Mouse (Mus musculus) stomach, postnatal 0 days (tissue): ENCODE data around the gene Iqcj. TPM values are rescaled to one million over a fixed set of nuclear protein-coding genes. Genes with fewer than 3 reads are reported as not detected.

Experiments used
- ATAC-seq: fragments of 200-750 bp; cut with Nextera tagmentation; 2 replicates; pipeline ENCODE4 v1.8.0; 2017; ENCODE audit not compliant: low FRiP score, low TSS enrichment
- DNase-seq: peaks from one replicate; pipeline ENCODE4 v3.0.0-alpha.2; 2016; ENCODE audit warnings: low spot score
- H3K27ac ChIP-seq: fragments of 300-500 bp; sonication (generic); replicated peaks from 2 replicates; pipeline ENCODE4 v1.5.1; 2014; ENCODE audit warnings: mild to moderate bottlenecking, control low read depth
- H3K27me3 ChIP-seq: fragments of 300-500 bp; sonication (generic); 2 replicates; pipeline ENCODE4 v1.6.1; 2014; ENCODE audit warnings: low read length; ENCODE audit not compliant: control insufficient read depth, insufficient read depth
- H3K36me3 ChIP-seq: fragments of 300-500 bp; sonication (generic); 2 replicates; pipeline ENCODE4 v1.6.1; 2014; ENCODE audit warnings: low read length, mixed read lengths; ENCODE audit not compliant: control insufficient read depth, insufficient read depth
- H3K4me1 ChIP-seq: fragments of 300-500 bp; sonication (generic); replicated peaks from 2 replicates; pipeline ENCODE4 v1.6.1; 2014; ENCODE audit warnings: antibody characterized with exemption; ENCODE audit not compliant: control insufficient read depth, insufficient read depth
- H3K4me2 ChIP-seq: fragments of 300-500 bp; sonication (generic); replicated peaks from 2 replicates; pipeline ENCODE4 v1.6.1; 2014; ENCODE audit warnings: low read depth, mild to moderate bottlenecking, control low read depth, moderate library complexity
- H3K4me3 ChIP-seq: fragments of 300-500 bp; sonication (generic); 2 replicates; pipeline ENCODE4 v1.5.1; 2014; ENCODE audit warnings: low read depth, low read length, control low read depth
- H3K9ac ChIP-seq: fragments of 300-500 bp; sonication (generic); 2 replicates; pipeline ENCODE4 v1.6.1; 2014; ENCODE audit warnings: mild to moderate bottlenecking, low read length, control low read depth, mixed read lengths
- H3K9me3 ChIP-seq: fragments of 300-500 bp; sonication (generic); 2 replicates; pipeline ENCODE4 v1.6.1; 2016; ENCODE audit warnings: low read length; ENCODE audit not compliant: control insufficient read depth
- CTCF ChIP-seq: IDR thresholded peaks from 2 replicates; pipeline ENCODE4 v1.5.1; 2016; ENCODE audit warnings: antibody characterized with exemption, low read depth, mild to moderate bottlenecking, moderate library complexity
- EP300 ChIP-seq: optimal IDR thresholded peaks from 2 replicates; pipeline ENCODE3; 2016; ENCODE audit warnings: antibody characterized with exemption
- WGBS: fragments of 180-500 bp; shearing (Covaris S2); extraction: QIAGEN DNeasy Blood & Tissue Kit; methylation state at CpG from one replicate; pipeline ENCODE4 v1.1.7; 2014; 5-methylcytosine and 5-hydroxymethylcytosine counted together
- polyA plus RNA-seq: library from polyadenylated mRNA; unstranded; fragments of >200 nt; fragmentation: Nextera tagmentation; extraction: Ambion mirVana; gene quantifications from 2 replicates; pipeline ENCODE4 v1.2.1, GENCODE M21; 2015

Gene Iqcj
- polyA plus RNA-seq, 1 experiment from 2014 or later, result not detected

GRCm38 (mm10) chr3:67935829-67936228, 43.8 kb downstream of the Iqcj start:
- TF ChIP-seq CTCF (no peak), EP300 (no peak)
- H3K27me3 ChIP-seq, result no peaks in the 10 kb centered on the region
- ATAC-seq (no peak), DNase-seq (no peak)
- H3K4me1 ChIP-seq, result no peaks in the 10 kb centered on the region
- H3K36me3 ChIP-seq, result no peaks in the 10 kb centered on the region
- no peak overlapping the region for H3K27ac ChIP-seq
- H3K9me3 ChIP-seq, result no peaks in the 10 kb centered on the region
- no peak overlapping the region for H3K9ac ChIP-seq
- H3K4me2 ChIP-seq, result no peak overlapping the region
- no peak overlapping the region for H3K4me3 ChIP-seq
- WGBS, result 60% methylated on average over 3 of the region's 3 CpGs

- Histone ChIP-seq H3K36me3 (no peaks in the 10 kb centered on the region), H3K9ac (no peak overlapping the region), H3K9me3 (no peaks in the 10 kb centered on the region), H3K27me3 (no peaks in the 10 kb centered on the region), H3K4me1 (no peaks in the 10 kb centered on the region), H3K27ac (no peak overlapping the region), H3K4me2 (no peak overlapping the region), H3K4me3 (no peak overlapping the region)
- ATAC-seq (no peak), DNase-seq (no peak)
- WGBS, result 66% methylated on average over 2 of the region's 2 CpGs
- TF ChIP-seq CTCF (no peak), EP300 (no peak)
These were observed 55.0 kb downstream of the Iqcj start for GRCm38 (mm10) chr3:67947000-67947399.

GRCm38 (mm10) chr3:67952517-67952940, 60.5 kb downstream of the Iqcj start:
- Histone ChIP-seq H3K9ac (no peak overlapping the region), H3K27ac (no peak overlapping the region), H3K9me3 (no peaks in the 10 kb centered on the region), H3K27me3 (no peaks in the 10 kb centered on the region), H3K4me2 (no peak overlapping the region), H3K4me1 (no peaks in the 10 kb centered on the region), H3K36me3 (no peaks in the 10 kb centered on the region), H3K4me3 (no peak overlapping the region)
- 53% methylated on average over 5 of the region's 5 CpGs for WGBS
- ATAC-seq, result no peak
- TF ChIP-seq EP300 (no peak), CTCF (no peak)
- no peak for DNase-seq

GRCm38 (mm10) chr3:67954459-67955065, 62.5 kb downstream of the Iqcj start:
- no peaks in the 10 kb centered on the region for H3K36me3 ChIP-seq
- no peak overlapping the region for H3K27ac ChIP-seq
- WGBS, result 24% methylated on average over 5 of the region's 5 CpGs
- H3K4me2 ChIP-seq, result no peak overlapping the region
- H3K9ac ChIP-seq, result no peak overlapping the region
- DNase-seq (peak; percentile 14), ATAC-seq (no peak)
- no peaks in the 10 kb centered on the region for H3K27me3 ChIP-seq
- no peaks in the 10 kb centered on the region for H3K4me1 ChIP-seq
- no peaks in the 10 kb centered on the region for H3K9me3 ChIP-seq
- no peak overlapping the region for H3K4me3 ChIP-seq
- TF ChIP-seq EP300 (no peak), CTCF (no peak)

- Histone ChIP-seq H3K4me1 (no peaks in the 10 kb centered on the region), H3K9ac (no peak overlapping the region), H3K4me2 (no peak overlapping the region), H3K27me3 (no peaks in the 10 kb centered on the region), H3K9me3 (no peaks in the 10 kb centered on the region), H3K27ac (no peak overlapping the region), H3K4me3 (no peak overlapping the region), H3K36me3 (no peaks in the 10 kb centered on the region)
- ATAC-seq, result no peak
- WGBS, result 43% methylated on average over 7 of the region's 7 CpGs
- TF ChIP-seq CTCF (no peak), EP300 (no peak)
- DNase-seq, result no peak
These were observed 67.7 kb downstream of the Iqcj start for GRCm38 (mm10) chr3:67959672-67960071.

GRCm38 (mm10) chr3:67960133-67960532, 68.1 kb downstream of the Iqcj start:
- Histone ChIP-seq H3K27ac (no peak overlapping the region), H3K4me1 (no peaks in the 10 kb centered on the region), H3K4me3 (no peak overlapping the region), H3K4me2 (no peak overlapping the region), H3K36me3 (no peaks in the 10 kb centered on the region), H3K27me3 (no peaks in the 10 kb centered on the region), H3K9ac (no peak overlapping the region), H3K9me3 (no peaks in the 10 kb centered on the region)
- TF ChIP-seq EP300, result no peak
- TF ChIP-seq CTCF, result no peak
- 28% methylated on average over 3 of the region's 3 CpGs for WGBS
- no peak for ATAC-seq
- DNase-seq, result no peak
